Mouse (Mus musculus) frontal cortex, postnatal 36 days (tissue): Measurements from ENCODE around the gene 9430015G10Rik.

Source experiments
- DNase-seq, 2 experiments: peaks; one replicate each; pipeline ENCODE4 v3.0.0; 2022; ENCODE audit warnings: low spot score in 2 of 2

9430015G10Rik gene

GRCm38 (mm10) chr4:156169129-156169528, 59.3 kb downstream of the 9430015G10Rik start:
- no peak for DNase-seq

GRCm38 (mm10) chr4:156171828-156172227, 62.0 kb downstream of the 9430015G10Rik start:
- DNase-seq = no peak
